Mouse (Mus musculus) c-Kit-positive CD71-negative TER-119-negative erythroid progenitor cells, embryonic 14.5 days (primary cell): ENCODE results near the gene Ndufa9.
A peak's percentile ranks its signal among the peaks of the same experiment; 100 is the strongest.

Experiments used
- DNase-seq: peaks from one replicate; pipeline ENCODE4 v3.0.0-alpha.2; 2013; ENCODE audit warnings: low read depth

Gene Ndufa9

GRCm38 (mm10) chr6:126848712-126849704 is at the start of gene Ndufa9:
Ndufa9 (minus strand) TSS chr6:126849136.
- peak; percentile 86 for DNase-seq

DNA sequence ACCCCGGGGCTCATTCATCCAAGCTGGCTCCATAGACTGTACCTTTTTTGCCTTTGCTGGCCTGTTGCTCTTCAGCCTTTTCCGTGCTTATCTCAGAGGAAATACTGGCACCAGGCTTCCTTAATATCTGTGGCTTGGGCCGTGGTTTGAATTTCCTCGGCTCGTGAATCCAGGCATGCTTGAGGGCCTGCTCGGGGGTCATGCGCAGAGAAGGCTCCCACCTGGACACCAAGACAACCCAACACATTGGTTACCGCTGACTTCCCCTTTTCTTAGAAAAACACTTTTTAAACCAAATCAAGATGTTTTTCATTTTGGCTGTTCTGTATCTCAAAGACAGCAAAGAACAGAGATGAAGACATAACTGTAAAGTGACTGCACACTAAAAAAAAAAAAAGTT is 28.2 kb upstream of the Ndufa9 start:
- peak; percentile 3 for DNase-seq

GRCm38 (mm10) chr6:126852881-126853280 is 3.9 kb upstream of the Ndufa9 start, which contains the start of gene Akap3:
Akap3 (plus strand) TSS chr6:126853098.
- DNase-seq: no peak

- no peak for DNase-seq
Measured at GRCm38 (mm10) chr6:126836628-126837027, 12.3 kb downstream of the Ndufa9 start.

DNA sequence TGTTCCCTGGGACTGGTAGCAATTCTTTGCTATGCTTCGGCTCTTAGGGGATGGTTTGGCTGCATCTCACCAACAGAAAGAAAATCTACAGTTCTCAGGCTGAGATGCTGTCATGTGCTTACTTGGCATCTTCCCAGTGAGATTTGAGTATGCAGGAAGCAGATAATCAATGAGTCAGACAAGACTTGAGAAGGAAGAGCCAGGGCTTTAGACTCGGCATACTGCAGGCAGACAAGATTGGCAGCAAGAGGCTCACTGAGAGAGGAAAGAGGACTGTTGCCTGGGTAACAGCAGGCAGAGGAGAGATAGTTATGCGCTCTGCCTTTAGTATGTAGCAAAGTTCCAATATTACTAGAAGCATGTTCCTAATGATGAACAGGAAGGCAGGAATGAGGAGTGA is 25.8 kb downstream of the Ndufa9 start:
- DNase-seq: no peak

GRCm38 (mm10) chr6:126816338-126816737 is 32.6 kb downstream of the Ndufa9 start:
- no peak for DNase-seq

GRCm38 (mm10) chr6:126815206-126815750 is 33.7 kb downstream of the Ndufa9 start:
- DNase-seq: no peak

DNA sequence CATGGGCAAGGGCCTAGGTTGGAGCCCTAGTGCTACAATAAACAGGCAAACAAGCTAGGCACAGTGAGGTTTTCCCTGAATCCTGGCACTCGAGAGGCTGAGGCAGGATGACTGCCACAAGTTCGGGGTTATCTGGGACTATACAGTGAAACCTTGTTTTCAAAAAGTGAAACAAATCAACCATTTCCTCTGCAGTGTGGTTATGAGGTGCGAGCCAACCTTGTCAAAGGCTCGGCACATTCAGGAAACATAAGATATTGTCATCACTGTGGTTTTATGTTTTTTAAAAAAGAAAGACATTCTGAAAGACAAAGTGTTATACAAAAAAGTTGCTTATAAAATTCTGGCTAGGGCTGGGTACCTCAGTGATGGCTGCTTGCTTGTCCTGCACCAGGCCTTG is 37.5 kb downstream of the Ndufa9 start:
- no peak for DNase-seq

DNA sequence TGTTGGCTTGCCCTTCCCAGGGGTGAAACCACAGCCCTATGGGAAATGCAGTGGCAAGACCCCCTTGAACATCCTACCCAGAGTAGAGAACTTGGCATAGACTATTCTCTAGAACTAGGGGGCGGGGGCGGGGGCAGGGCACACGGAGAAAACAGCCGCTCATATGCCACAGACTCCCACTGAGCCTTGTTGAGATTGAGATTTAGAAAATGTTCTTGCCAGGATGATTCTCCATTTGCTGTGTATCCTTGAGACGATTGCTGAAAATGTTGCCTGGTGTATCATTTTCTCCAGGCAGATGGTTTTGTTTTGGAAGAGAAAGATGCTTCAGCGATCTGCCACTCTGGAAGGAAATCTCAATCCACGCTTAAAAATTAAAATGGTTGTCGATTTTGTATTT is 40.4 kb downstream of the Ndufa9 start:
- no peak for DNase-seq

GRCm38 (mm10) chr6:126808134-126808533 is 40.8 kb downstream of the Ndufa9 start:
- no peak for DNase-seq

- DNase-seq: peak; percentile 12
Measured at GRCm38 (mm10) chr6:126806783-126807182, 42.2 kb downstream of the Ndufa9 start.

GRCm38 (mm10) chr6:126802946-126803345 is 46.0 kb downstream of the Ndufa9 start:
- DNase-seq: no peak

DNA sequence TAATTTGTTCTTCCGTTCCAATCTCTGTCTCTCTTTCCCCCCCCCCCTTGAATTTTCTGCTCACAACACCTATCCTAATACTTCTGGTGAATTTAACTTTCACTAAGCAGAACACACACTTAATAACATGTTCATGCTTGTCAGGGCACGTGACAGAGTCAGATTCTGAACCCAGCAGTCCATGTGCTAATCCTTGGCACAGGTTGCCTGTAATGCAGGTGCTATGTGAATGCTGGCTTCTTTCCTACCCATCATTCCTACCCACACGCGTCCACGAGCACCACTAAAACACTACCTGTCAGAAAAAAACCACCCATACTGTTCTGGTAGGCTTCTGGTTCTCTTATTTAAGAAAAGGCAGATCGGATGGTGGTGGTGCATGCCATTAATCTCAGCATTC is 54.2 kb downstream of the Ndufa9 start:
- DNase-seq: no peak

DNA sequence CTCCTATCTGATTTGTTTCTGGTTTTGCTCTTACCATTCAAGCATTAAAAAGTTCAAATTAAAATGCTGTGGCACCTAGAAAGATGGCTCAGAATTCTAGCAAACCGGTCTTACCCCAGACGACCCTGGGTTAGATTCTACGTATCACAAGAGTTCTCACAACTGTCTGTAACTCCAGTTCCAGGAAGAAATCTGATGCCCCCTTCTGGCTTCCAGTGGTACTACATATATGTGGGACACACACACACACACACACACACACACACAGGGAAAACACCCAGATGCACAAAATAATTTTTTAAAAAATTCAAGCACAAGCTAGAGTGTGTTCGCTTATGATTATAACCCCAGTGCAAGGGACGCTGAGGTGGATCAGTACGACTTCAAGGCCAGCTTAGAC is 55.2 kb downstream of the Ndufa9 start:
- no peak for DNase-seq

- DNase-seq: peak; percentile 36
Measured at GRCm38 (mm10) chr6:126791964-126792363, 57.0 kb downstream of the Ndufa9 start.

- DNase-seq: no peak
Measured at GRCm38 (mm10) chr6:126791488-126791887, 57.4 kb downstream of the Ndufa9 start.

DNA sequence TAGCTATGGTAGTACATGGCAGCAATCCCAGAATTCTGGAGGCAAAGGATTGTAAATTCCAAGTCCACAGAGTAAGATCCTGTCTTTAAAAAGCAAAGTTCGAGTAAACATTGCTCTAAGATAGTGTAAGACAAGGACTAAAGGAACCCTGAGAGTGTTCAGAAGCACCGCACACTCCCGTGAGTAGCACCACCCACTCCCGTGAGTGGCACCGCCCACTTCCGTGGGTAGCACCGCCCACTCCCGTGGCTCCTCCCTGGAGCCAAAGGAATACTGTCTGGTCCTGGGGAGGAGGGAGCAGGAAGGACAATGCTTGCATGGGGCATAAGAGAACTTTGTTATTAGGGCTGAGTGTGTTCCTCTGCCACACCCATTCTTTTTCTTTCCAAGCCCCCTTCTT is 60.1 kb downstream of the Ndufa9 start:
- DNase-seq: no peak

DNA sequence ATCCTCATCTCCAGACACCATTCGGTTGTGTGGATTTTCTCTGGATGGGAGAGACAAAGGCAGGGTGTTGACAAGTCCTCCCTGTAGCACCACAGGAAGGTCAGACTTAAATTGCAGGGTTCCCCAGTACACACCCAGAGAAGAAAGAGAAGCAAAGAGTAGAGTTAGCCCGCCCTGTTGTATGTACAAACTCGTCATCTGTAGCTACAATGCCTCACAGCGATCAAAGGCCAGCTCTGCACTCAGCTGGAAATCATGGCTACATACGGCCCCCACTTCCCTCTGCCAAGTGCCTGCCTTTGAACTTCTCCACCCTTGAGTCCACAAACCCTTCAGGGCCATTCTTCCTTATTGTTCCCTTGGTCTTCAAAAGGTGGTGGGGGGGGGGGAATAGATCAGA is 64.7 kb downstream of the Ndufa9 start:
- no peak for DNase-seq

- DNase-seq: no peak
Measured at GRCm38 (mm10) chr6:126783651-126784066, 65.3 kb downstream of the Ndufa9 start.

GRCm38 (mm10) chr6:126783056-126783455 is 65.9 kb downstream of the Ndufa9 start:
- no peak for DNase-seq

DNA sequence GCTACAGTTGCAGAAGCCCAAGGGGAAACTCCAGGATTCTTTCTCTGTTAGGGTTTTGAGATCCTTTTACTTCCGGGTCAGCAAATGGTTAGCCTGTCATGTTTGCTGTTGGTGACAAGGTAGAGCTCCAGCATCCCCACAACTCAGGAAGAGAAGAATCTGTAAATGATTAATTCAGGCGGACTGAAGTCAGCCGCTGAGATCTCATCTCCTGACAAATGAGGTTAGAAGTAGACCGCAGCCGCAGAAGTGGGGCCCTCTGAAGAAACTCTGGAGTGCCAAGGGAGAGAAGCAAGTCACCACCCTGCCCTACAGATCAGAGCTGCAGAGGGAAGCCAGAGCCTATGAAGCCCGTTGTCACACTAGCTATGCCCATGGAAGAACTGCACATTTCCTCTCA is 71.0 kb downstream of the Ndufa9 start:
- DNase-seq: no peak

DNA sequence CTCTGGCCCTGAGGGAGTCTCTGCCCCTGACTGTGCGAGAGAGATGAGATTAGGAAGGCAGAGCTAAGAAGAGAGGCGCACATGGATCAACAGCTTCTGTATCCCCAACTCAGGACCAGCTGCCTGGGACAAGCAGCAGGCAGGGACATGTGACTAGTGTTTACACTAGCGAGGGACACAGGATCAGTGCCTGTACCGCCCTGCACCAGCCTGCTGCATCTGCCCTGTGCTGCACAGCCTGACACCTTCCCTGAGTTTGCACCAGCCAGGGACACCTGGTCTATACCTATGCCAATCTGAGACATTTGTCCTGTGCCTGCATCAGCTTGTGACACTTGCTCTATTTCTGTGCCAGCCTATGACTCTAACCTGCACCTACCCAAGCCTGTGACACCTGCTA is 75.1 kb downstream of the Ndufa9 start:
- DNase-seq: no peak

- no peak for DNase-seq
Measured at GRCm38 (mm10) chr6:126772326-126772725, 76.6 kb downstream of the Ndufa9 start.
